Mouse (Mus musculus): ENCODE measurements around the gene Nvl. TPM values are rescaled to one million over a fixed set of nuclear protein-coding genes. Genes with fewer than 3 reads are reported as not detected.

Gene Nvl
- polyA plus RNA-seq, 1 experiment, result 8.2 TPM

DNA sequence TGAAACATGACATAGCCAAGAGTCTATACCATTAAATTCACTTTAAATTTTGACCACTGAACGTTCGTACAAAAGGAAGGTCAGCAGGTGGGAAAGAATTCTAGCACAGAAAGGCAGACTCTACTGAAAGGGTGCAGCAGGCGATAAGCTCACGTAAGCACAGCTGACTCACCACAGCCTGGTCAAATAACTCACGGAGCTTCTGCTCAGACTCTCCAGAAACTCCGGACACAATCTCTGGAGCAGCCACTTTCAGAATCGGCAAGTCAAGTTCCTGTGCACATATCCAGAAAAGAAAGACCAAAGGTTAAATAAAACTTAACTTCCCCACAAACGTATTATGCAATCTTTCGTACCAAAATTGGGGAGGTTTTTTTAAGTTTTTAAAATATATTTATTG, 17.2 kb downstream of the Nvl start:
- Histone ChIP-seq H3K4me3 (ENCODE audit: insufficient read depth, low read depth, low read length) (no peak overlapping the region), H3K4me1 (ENCODE audit: control insufficient read depth, insufficient read depth, insufficient read length, low read length) (no peaks in the 10 kb centered on the region), H3K27ac (replicated peaks; ENCODE audit: low read depth, low read length) (no peak overlapping the region)

DNA sequence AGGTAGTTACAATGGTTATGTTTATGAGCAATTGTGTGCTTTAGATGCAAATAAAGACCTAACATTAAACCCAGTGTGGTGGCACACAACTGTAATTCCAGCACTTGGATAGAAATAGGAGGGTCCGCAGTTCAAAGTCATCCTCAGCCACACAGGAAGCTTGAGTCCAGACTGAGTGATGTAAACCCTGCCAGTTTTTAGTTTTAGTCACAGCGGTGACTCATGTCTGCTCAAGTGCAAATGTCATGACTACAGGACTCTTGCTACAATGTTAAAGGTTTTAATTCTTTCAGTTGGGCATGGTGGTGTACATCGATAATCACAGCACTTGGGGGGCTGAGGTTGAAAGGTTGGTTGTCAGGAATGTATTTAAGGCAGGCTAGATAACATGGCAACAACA, 18.1 kb downstream of the Nvl start:
- no peak overlapping the region for H3K4me3 ChIP-seq (ENCODE audit: insufficient read depth, low read depth, low read length)
- no peaks in the 10 kb centered on the region for H3K4me1 ChIP-seq (ENCODE audit: control insufficient read depth, insufficient read depth, insufficient read length, low read length)
- no peak overlapping the region for H3K27ac ChIP-seq (replicated peaks; ENCODE audit: low read depth, low read length)

DNA sequence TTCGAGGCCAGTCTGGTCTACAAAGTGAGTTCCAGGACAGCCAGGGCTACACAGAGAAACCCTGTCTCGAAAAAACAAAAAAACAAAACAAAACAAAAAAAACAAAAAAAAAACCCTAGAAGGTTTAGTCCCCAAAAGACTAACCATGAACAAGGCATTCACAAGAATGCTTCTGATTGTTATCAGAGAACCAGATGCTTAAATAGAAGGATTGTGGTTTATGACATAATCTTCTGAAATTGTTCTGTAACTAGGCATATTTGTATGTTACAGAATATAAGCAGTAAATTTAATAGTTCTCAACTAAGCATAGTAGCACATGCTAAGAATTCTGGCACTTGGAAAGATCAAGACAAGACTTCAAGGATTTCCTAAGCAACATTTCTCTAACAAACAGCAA, 19.9 kb downstream of the Nvl start:
- Histone ChIP-seq H3K27ac (replicated peaks; ENCODE audit: low read depth, low read length) (no peak overlapping the region), H3K4me1 (ENCODE audit: control insufficient read depth, insufficient read depth, insufficient read length, low read length) (no peaks in the 10 kb centered on the region), H3K4me3 (ENCODE audit: insufficient read depth, low read depth, low read length) (no peak overlapping the region)

DNA sequence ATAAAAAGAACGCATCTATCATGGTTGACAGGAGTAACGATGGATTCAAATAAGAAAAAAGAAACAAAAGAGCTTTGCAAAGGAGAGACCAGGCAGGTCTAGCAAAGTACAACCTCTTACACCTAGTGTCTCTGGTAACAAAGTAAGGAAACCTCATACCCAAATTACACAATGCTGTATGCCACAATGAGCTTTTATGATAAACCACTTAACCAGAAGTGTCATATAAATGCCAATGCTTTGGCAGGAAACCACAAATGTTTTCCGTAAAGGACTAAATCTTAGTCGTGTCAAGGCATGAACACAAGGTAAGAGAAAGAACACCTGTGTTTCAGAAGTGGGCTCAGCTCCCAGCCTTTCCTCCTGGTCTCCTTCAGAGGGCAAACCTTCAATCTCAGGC, 26.9 kb downstream of the Nvl start:
- Histone ChIP-seq H3K27ac (replicated peaks; ENCODE audit: low read depth, low read length) (no peak overlapping the region), H3K4me3 (ENCODE audit: insufficient read depth, low read depth, low read length) (no peak overlapping the region), H3K4me1 (ENCODE audit: control insufficient read depth, insufficient read depth, insufficient read length, low read length) (no peaks in the 10 kb centered on the region)

DNA sequence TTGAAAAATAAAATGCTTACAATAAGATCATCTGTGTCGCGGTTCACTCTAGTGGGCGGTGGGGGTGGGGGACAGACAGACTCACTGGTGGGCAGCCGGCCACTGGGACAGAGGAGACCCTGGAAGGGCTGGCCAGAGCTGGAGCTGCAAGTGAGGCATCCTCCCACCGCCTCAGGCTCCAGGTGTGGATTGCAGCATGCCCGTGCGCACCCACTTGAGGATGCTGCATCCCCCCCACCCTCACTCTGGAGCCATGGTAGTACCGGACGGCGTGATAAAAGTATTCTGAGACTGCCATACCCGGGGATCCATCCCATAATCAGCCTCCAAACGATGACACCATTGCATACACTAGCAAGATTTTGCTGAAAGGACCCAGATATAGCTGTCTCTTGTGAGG, 54.0 kb downstream of the Nvl start:
- Histone ChIP-seq H3K4me1 (ENCODE audit: control insufficient read depth, insufficient read depth, insufficient read length, low read length) (no peaks in the 10 kb centered on the region), H3K27ac (replicated peaks; ENCODE audit: low read depth, low read length) (no peak overlapping the region), H3K4me3 (ENCODE audit: insufficient read depth, low read depth, low read length) (no peak overlapping the region)

DNA sequence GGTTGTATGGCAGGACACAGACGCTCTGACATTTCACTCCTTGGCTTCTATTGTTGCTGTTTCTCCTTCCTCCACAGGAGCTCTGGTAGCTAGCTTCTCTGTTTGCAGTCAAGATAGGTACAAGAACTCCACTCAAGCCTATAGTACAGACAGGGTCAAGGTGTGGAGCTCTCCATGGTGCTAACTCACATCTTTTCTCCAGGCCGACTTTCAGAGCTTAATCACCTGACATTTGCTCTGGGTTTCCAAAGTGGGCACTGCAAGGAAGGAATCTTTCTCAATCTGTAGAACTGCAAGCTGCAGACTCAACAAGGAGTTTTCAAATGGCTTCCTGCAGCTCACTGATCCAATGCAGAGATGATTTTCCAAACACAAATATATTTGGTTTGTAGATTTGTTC, 60.0 kb downstream of the Nvl start:
- H3K4me3 ChIP-seq (ENCODE audit: insufficient read depth, low read depth, low read length), result no peak overlapping the region
- H3K27ac ChIP-seq (replicated peaks; ENCODE audit: low read depth, low read length), result no peak overlapping the region
- no peaks in the 10 kb centered on the region for H3K4me1 ChIP-seq (ENCODE audit: control insufficient read depth, insufficient read depth, insufficient read length, low read length)

- no peaks in the 10 kb centered on the region for H3K4me1 ChIP-seq (ENCODE audit: control insufficient read depth, insufficient read depth, insufficient read length, low read length)
- H3K27ac ChIP-seq (replicated peaks; ENCODE audit: low read depth, low read length), result no peak overlapping the region
- no peak overlapping the region for H3K4me3 ChIP-seq (ENCODE audit: insufficient read depth, low read depth, low read length)
Measured at GRCm38 (mm10) chr1:181073075-181073474, 70.9 kb downstream of the Nvl start.

- Histone ChIP-seq H3K4me1 (ENCODE audit: control insufficient read depth, insufficient read depth, insufficient read length, low read length) (no peaks in the 10 kb centered on the region), H3K27ac (replicated peaks; ENCODE audit: low read depth, low read length) (no peak overlapping the region), H3K4me3 (ENCODE audit: insufficient read depth, low read depth, low read length) (no peak overlapping the region)
Measured at GRCm38 (mm10) chr1:181069671-181070070, 74.3 kb downstream of the Nvl start.

GRCm38 (mm10) chr1:181068344-181068743, 75.7 kb downstream of the Nvl start:
- Histone ChIP-seq H3K4me1 (ENCODE audit: control insufficient read depth, insufficient read depth, insufficient read length, low read length) (no peaks in the 10 kb centered on the region; the same call in 1 of the 2 replicates), H3K27ac (replicated peaks; ENCODE audit: low read depth, low read length) (no peak overlapping the region), H3K4me3 (ENCODE audit: insufficient read depth, low read depth, low read length) (no peak overlapping the region)

GRCm38 (mm10) chr1:181064648-181065047, 79.4 kb downstream of the Nvl start:
- Histone ChIP-seq H3K4me3 (ENCODE audit: insufficient read depth, low read depth, low read length) (no peak overlapping the region), H3K4me1 (ENCODE audit: control insufficient read depth, insufficient read depth, insufficient read length, low read length) (no peaks in the 10 kb centered on the region; the same call in 1 of the 2 replicates), H3K27ac (replicated peaks; ENCODE audit: low read depth, low read length) (no peak overlapping the region)

DNA sequence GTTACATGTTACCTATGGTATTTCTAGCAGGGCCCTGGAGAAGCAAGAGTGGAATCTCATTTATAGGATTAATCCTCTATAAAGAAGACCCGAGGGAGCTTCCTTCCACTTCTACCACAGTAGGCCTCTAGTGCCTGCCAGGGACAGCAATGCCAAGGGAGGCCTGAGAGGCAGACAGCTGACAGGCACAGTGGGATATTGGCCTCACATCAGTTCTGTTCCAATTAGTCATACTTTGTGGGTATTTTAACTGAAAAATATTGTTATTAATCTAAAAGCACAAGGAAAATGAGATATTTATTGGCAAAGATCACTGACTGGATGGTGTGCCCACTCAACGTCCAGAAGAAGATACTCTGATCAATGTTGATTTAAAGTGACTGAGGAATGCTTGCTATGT, 80.0 kb downstream of the Nvl start:
- Histone ChIP-seq H3K27ac (replicated peaks; ENCODE audit: low read depth, low read length) (no peak overlapping the region), H3K4me3 (ENCODE audit: insufficient read depth, low read depth, low read length) (no peak overlapping the region), H3K4me1 (ENCODE audit: control insufficient read depth, insufficient read depth, insufficient read length, low read length) (no peaks in the 10 kb centered on the region; the same call in 1 of the 2 replicates)

GRCm38 (mm10) chr1:181061784-181062485, 82.1 kb downstream of the Nvl start:
- H3K4me1 ChIP-seq (ENCODE audit: control insufficient read depth, insufficient read depth, insufficient read length, low read length), result no peaks in the 10 kb centered on the region; the same call in 1 of the 2 replicates
- no peak overlapping the region for H3K27ac ChIP-seq (replicated peaks; ENCODE audit: low read depth, low read length)

GRCm38 (mm10) chr1:181052898-181053297, 91.1 kb downstream of the Nvl start:
- Histone ChIP-seq H3K4me1 (ENCODE audit: control insufficient read depth, insufficient read depth, insufficient read length, low read length) (no peaks in the 10 kb centered on the region), H3K27ac (replicated peaks; ENCODE audit: low read depth, low read length) (no peak overlapping the region), H3K4me3 (ENCODE audit: insufficient read depth, low read depth, low read length) (no peak overlapping the region)

More at GRCm38 (mm10) chr1:181061784-181062485, 82.1 kb downstream of the Nvl start:
- no peak overlapping the region for H3K4me3 ChIP-seq (ENCODE audit: insufficient read depth, low read depth, low read length)

DNA sequence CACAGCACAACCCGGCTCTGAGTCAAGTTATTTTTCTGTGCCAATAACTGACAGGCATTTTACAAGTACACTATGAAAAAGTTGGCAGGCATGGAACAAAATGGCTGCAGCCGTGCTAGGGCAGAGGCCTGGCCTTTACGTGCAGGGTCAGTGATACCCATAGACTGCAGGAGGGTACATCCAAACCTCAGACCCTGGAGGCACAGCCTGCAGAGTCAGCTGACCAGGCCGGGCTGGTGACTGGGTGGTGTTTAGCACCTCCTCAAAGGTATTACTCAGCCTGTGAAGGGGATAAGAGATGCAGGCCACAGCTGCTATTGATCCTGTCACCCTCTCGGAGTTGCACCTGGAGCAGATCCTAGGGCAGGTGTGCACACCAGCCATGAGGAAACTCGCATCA, 93.1 kb downstream of the Nvl start, which contains the start of gene 9130409I23Rik:
Gene 9130409I23Rik, plus strand, starts transcription at position 301 of the 400 bp plus-strand sequence.
- Histone ChIP-seq H3K4me1 (ENCODE audit: control insufficient read depth, insufficient read depth, insufficient read length, low read length) (no peaks in the 10 kb centered on the region), H3K27ac (replicated peaks; ENCODE audit: low read depth, low read length) (no peak within 1 kb of the TSS), H3K4me3 (ENCODE audit: insufficient read depth, low read depth, low read length) (no peak within 1 kb of the TSS)

- H3K4me1 ChIP-seq (ENCODE audit: control insufficient read depth, insufficient read depth, insufficient read length, low read length), result no peaks in the 10 kb centered on the region
- H3K4me3 ChIP-seq (ENCODE audit: insufficient read depth, low read depth, low read length), result no peak overlapping the region
- H3K27ac ChIP-seq (replicated peaks; ENCODE audit: low read depth, low read length), result no peak overlapping the region
Measured at GRCm38 (mm10) chr1:181049328-181049842, 94.6 kb downstream of the Nvl start.

DNA sequence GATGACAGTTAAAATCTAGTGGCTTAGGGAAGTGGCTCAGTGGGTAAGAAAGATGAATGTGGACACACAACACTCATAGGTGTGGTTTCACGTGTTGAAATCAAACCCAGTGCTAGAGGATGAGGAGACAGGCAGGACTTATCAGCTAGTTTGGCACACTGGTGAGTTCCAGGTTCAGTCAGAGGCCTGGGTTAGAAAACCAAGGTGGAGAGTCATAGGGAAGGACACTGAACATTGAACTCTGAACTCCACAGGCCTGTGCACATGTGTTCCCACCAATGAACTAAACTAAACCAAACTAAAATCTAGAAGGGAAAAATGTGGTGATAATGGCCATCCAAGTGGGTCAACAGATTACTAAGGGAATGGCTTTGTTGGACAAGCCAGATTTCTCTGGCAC, 96.5 kb downstream of the Nvl start:
- Histone ChIP-seq H3K27ac (replicated peaks; ENCODE audit: low read depth, low read length) (no peak overlapping the region), H3K4me1 (ENCODE audit: control insufficient read depth, insufficient read depth, insufficient read length, low read length) (no peaks in the 10 kb centered on the region), H3K4me3 (ENCODE audit: insufficient read depth, low read depth, low read length) (no peak overlapping the region)
